Mouse (Mus musculus) ES-E14 (cell line): ENCODE measurements at regions not wholly inside any gene's neighbourhood (a gene's known extent, or its start where the extent isn't known, plus 50 kb on each side); places are given as distances from the start of the nearest gene placed in this dataset.

Experiments
- DNase-seq: peaks from one replicate; pipeline ENCODE4 v3.0.0-alpha.2; 2013; ENCODE audit warnings: low read depth, low spot score
- H3K27ac ChIP-seq: 2 replicates; pipeline ENCODE4 v1.5.1; 2012; ENCODE audit warnings: low read depth, mild to moderate bottlenecking, low read length, moderate library complexity, mixed read lengths; ENCODE audit not compliant: poor library complexity, insufficient read depth, severe bottlenecking
- H3K36me3 ChIP-seq: 2 replicates; pipeline ENCODE4 v1.6.1; 2012; ENCODE audit warnings: mild to moderate bottlenecking, low read length, moderate library complexity, mixed read lengths; ENCODE audit not compliant: control insufficient read depth, poor library complexity, insufficient read depth, severe bottlenecking
- H3K4me1 ChIP-seq, 2 experiments: fragments of 150-350 bp in 1 of 2; sonication (generic) in 1 of 2; 2 replicates each; pipeline ENCODE4 v1.6.1; 2012; ENCODE audit warnings: low read length in 2 of 2, mild to moderate bottlenecking in 1 of 2, mixed read lengths in 1 of 2; ENCODE audit not compliant: control insufficient read depth in 2 of 2, insufficient read depth in 2 of 2, poor library complexity in 1 of 2
- H3K4me3 ChIP-seq, 2 experiments: fragments of 150-350 bp in 1 of 2; sonication (generic) in 1 of 2; 2 replicates each; pipeline ENCODE4 v1.5.1; 2012; ENCODE audit warnings: low read length in 2 of 2, low read depth in 1 of 2, mild to moderate bottlenecking in 1 of 2, mixed read lengths in 1 of 2; ENCODE audit not compliant: insufficient read depth in 1 of 2, poor library complexity in 1 of 2, severe bottlenecking in 1 of 2
- H3K9ac ChIP-seq: 2 replicates; pipeline ENCODE4 v1.6.1; 2012; ENCODE audit warnings: low read depth, mild to moderate bottlenecking, low read length, mixed read lengths; ENCODE audit not compliant: poor library complexity, insufficient read depth, severe bottlenecking
- H3K9me3 ChIP-seq: fragments of 150-350 bp; sonication (generic); 2 replicates; pipeline ENCODE4 v1.6.1; 2012; ENCODE audit warnings: low read depth, mild to moderate bottlenecking, low read length; ENCODE audit not compliant: control insufficient read depth, insufficient read depth
- CHD2 ChIP-seq: IDR thresholded peaks from 2 replicates; pipeline ENCODE4 v1.6.1; 2014; ENCODE audit warnings: mild to moderate bottlenecking, low read depth, low read length, inconsistent platforms
- HCFC1 ChIP-seq: IDR thresholded peaks from 2 replicates; pipeline ENCODE4 v1.6.1; 2012; ENCODE audit warnings: low read length, inconsistent platforms, borderline replicate concordance; ENCODE audit not compliant: insufficient read depth
- MAFK ChIP-seq: IDR thresholded peaks from 2 replicates; pipeline ENCODE4 v1.6.1; 2014; ENCODE audit warnings: mild to moderate bottlenecking, low read depth, low read length, inconsistent platforms; ENCODE audit not compliant: insufficient read depth
- ZC3H11A ChIP-seq: IDR thresholded peaks from 2 replicates; pipeline ENCODE4 v1.6.1; 2012; ENCODE audit warnings: low read depth, mild to moderate bottlenecking, inconsistent platforms, low read length, borderline replicate concordance
- ZNF384 ChIP-seq: IDR thresholded peaks from 2 replicates; pipeline ENCODE4 v1.6.1; 2012; ENCODE audit warnings: low read depth, low read length, inconsistent platforms
- in situ Hi-C, 2 experiments: fragments of 600-800 bp; cut with MboI; formaldehyde crosslinking; loops; one replicate each; pipeline ENCODE4 v1.15.1; 2025; ENCODE audit warnings: low sequenced_read_pairs in 2 of 2, inconsistent platforms in 1 of 2; ENCODE audit not compliant: unreplicated experiment in 2 of 2

DNA sequence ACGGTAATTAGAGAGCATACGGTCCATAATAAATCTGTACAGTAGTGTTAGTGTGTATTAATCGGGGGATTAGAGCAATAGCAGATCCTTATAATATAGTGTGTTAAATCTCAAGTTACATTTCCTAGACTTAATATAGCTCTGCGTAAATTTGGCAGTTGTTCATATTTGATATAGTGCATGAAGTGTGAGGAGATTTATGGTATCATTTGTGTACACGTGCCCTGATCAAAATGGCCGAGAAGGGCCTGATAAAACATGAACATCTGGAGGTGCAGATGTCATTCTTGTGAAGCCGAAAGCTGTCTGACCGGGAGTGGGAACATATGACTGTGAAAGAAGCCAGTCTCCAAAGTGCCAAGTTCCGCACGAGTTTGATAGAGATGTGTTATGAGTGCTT lies 376.9 kb downstream of the Gpat3 start:
- no peak overlapping the region for H3K27ac ChIP-seq
- no peaks in the 10 kb centered on the region; a peak in 1 of 4 replicates for H3K4me1 ChIP-seq
- H3K4me3 ChIP-seq, result no peak overlapping the region
- TF ChIP-seq MAFK (no peak), ZNF384 (no peak), CHD2 (no peak)
- DNase-seq, result no peak
- H3K36me3 ChIP-seq, result no peaks in the 10 kb centered on the region
- H3K9me3 ChIP-seq, result no peaks in the 10 kb centered on the region
- H3K9ac ChIP-seq, result no peak overlapping the region
- in situ Hi-C loops, result no loop called here

DNA sequence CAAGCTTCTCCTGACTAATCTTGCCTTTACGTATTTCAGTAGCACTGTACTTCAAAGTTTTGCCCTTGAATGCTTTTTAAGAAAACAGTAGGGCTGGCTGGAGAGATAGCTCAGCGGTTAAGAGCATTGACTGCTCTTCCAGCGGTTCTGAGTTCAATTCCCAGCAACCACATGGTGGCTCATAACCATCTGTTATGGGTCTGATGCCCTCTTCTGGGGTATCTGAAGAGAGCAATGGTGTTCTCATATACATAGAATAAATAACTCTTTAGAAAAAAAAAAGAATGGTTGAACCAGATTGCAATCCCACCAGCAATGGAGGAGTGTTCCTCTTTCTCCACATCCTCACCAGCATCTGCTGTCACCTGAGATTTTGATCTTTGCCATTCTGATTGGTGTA lies 372.6 kb downstream of the Gpat3 start:
- H3K36me3 ChIP-seq, result no peaks in the 10 kb centered on the region
- H3K4me3 ChIP-seq, result no peak overlapping the region
- TF ChIP-seq CHD2 (no peak), ZC3H11A (no peak), HCFC1 (no peak), ZNF384 (no peak), MAFK (no peak)
- H3K9me3 ChIP-seq, result no peaks in the 10 kb centered on the region
- DNase-seq, result no peak
- H3K4me1 ChIP-seq, result no peaks in the 10 kb centered on the region; a peak in 1 of 4 replicates
- in situ Hi-C loops, result no loop called here
- H3K27ac ChIP-seq, result no peak overlapping the region
- no peak overlapping the region for H3K9ac ChIP-seq

DNA sequence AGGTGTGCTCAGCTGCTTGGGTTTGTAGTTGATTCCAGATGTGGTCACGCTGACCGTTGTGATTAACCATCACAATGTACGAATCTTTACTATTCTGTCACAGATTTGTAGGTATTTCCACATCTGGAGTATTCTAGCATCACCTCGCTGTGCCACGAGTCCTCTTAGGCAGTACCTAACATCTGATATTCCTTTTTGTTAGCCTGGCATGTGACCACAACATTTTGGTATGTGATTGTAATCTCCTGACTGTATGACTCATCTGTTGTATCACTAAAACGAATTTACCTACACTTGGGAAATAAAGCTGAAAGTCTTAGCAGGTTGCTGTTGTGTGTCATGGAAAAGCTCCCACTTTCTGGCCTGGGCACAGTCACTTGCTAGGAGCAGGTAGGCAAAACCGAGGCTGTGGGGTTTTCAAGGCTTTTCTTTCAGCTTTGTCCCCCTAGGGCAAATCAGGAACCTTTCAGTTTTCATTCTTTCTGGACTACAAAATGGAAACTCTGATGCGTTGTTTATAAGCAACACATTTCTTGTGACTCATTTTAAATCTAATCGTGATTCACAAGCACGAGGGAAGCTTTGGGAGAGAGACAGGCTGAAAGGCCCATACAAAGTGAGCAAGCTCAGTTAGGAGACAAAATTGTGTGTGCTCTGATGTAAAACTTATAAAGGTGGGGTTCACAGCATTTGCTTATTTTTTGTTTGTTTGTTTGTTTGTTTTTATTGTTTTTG lies 371.5 kb downstream of the Gpat3 start:
- H3K27ac ChIP-seq, result no peak overlapping the region
- TF ChIP-seq ZNF384, result no peak
- no peak for TF ChIP-seq HCFC1
- no peak for TF ChIP-seq ZC3H11A
- no peak for TF ChIP-seq CHD2
- no peak for TF ChIP-seq MAFK
- no peak overlapping the region for H3K9ac ChIP-seq
- no peaks in the 10 kb centered on the region; a peak in 1 of 4 replicates for H3K4me1 ChIP-seq
- no peak overlapping the region for H3K4me3 ChIP-seq
- no peaks in the 10 kb centered on the region for H3K36me3 ChIP-seq
- in situ Hi-C loops, result no loop called here
- no peaks in the 10 kb centered on the region for H3K9me3 ChIP-seq
- no peak for DNase-seq

DNA sequence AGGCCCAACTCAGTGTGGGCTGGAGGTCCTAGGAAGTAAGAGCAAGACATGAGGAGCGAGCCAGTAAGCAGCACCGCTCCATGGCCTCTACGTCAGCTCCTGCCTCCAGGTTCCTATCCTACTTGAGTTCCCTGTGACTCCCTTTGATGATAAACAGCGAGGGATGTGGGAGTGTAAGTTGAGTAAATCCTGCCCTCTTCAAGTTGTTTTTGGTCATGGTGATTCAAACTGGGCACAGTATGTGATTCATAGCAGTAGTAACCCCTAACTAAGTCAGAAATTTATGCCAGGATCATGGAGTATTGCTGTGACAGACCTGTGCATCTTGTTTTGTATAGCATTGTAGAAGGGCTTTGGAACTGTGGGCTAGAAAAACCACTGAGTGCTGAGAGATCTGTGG lies 366.5 kb downstream of the Gpat3 start:
- Histone ChIP-seq H3K27ac (no peak overlapping the region), H3K4me1 (no peaks in the 10 kb centered on the region), H3K9ac (no peak overlapping the region), H3K36me3 (no peaks in the 10 kb centered on the region), H3K4me3 (no peak overlapping the region), H3K9me3 (no peaks in the 10 kb centered on the region)
- TF ChIP-seq ZNF384 (no peak), ZC3H11A (no peak), MAFK (no peak), CHD2 (no peak), HCFC1 (no peak)
- no peak for DNase-seq
- in situ Hi-C loops, result no loop called here

DNA sequence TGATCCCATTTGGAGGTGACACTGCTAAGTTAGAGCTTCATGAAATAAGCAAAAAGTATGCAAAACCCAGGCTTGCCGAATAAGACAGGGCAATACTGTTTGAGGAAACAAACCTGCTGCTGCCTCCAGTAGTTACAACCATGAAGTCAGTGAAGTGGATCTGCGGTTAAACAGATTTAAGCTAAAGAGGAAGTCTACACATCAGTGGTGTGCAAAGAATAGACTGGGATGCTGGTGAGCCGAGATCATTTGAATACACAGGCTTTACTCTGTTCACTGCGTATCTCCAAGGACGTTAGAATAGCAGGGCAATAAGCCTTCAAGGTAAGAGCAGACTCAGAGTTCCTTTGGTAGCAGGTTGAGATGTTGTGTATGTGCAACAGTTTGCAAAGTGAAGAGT lies 362.6 kb downstream of the Gpat3 start:
- Histone ChIP-seq H3K36me3 (no peaks in the 10 kb centered on the region), H3K27ac (no peak overlapping the region), H3K9me3 (no peaks in the 10 kb centered on the region), H3K9ac (no peak overlapping the region), H3K4me1 (no peaks in the 10 kb centered on the region), H3K4me3 (no peak overlapping the region)
- in situ Hi-C loops, result no loop called here
- no peak for TF ChIP-seq HCFC1
- no peak for TF ChIP-seq ZNF384
- TF ChIP-seq ZC3H11A, result no peak
- no peak for TF ChIP-seq CHD2
- no peak for TF ChIP-seq MAFK
- no peak for DNase-seq
